Mouse (Mus musculus) layer of hippocampus, adult 9-10 months (tissue): ENCODE results near the gene Hbs1l.
"Not testable (repeated sequence)": the region's sequence is repeated elsewhere in the genome, so short reads cannot be mapped to it uniquely, and the experiment has no call there.

Experiments used
- DNase-seq: peaks from one replicate; pipeline ENCODE4 v3.0.0; 2022; ENCODE audit warnings: low spot score

The Hbs1l gene

DNA sequence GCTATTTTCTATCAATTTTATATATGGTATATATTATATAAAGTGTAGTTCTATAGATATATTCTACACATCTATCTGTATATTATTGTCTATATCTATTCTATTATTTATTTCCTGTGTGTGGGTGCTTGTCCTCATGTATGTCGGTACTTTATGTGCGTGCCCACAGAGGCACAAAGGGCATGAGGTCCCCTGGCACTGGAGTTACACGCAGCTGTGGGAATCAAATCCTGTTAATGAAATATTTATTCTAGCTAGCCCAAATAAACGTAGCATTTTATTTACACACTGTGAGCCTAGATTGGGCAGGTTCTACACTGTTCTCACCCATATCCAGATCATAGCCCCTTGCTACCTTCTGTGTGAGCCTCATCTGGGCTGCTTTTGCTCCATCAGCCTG, 63.3 kb downstream of the Hbs1l start:
- DNase-seq, result no peak

DNA sequence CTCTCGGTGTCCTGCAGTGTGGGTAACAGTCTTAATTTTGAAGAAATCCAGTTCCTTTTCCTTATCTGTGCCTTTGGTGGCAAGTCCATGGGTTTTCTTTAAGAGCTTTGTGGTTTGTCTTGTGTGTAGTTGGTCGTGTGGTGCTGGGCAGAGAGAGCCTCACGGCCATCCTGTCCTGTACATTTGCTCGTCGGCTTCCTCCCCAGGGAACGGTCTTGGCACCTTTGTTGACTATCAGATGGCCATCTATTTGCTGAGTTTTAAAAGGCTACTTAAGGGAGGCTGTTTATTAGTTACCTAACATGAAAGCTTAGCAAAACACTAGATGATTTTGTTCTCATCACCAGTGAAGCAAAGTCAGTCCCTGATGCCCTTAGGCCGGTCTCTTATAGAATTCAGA, 66.1 kb downstream of the Hbs1l start:
- DNase-seq, result no peak

- no peak for DNase-seq
Observed at GRCm38 (mm10) chr10:21363297-21363696, 67.5 kb downstream of the Hbs1l start.

DNA sequence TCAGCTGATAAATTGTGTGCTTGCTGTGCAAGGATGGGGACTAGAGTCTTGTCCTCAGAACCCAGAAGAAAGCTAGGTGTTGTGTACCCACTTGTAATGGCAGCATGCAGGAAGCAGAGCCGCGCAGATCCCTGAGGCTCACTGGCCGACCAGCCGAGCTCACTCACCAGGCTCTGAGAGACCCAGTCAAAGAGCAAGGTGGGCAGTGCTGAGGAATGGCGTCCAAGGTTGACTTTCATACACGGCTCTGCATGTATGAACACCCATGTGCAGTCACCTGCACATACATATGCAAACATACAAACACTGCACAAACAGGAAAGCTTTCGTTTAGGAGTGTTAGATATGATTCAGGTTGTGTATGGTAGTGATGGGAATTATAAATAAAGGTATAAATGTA, 69.2 kb downstream of the Hbs1l start:
- DNase-seq, result no peak

DNA sequence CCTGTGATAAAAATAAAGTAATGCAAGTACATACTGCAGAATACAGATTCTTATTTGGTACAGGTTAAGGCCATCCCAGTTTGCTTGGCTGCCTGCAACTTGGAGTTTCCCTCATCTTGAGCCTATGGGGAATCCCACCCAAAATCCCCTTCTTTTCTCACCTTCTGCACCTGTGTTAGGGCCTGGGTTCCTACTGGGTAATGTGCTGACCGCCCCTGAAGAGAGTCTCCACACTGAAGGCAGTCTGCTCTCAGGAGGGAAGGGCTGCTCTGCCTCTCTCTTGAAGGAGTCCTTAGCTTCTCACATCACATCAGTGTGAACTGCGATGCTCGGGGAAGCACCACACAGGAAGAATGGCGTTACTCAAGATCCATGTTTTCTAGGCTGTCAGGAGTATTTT, 70.1 kb downstream of the Hbs1l start:
- no peak for DNase-seq

- DNase-seq, result no peak
Observed at GRCm38 (mm10) chr10:21366471-21366870, 70.7 kb downstream of the Hbs1l start.

DNA sequence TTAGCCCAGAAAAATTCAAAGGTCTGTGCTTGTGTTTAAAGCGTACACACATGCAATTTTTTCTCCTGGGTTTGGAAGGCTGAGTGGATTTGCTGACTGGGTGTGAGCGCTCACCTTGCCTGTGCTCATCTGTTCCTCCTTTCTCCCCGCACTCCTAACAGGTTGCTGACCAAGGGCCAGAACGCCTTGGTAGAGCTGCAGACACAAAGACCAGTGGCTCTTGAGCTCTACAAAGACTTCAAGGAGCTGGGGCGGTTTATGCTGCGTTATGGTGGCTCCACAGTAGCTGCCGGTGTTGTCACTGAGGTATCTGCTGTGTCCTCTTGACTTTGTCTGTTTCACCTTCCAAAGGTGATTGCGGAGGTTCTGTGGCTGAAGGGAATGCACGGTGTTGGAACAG, 71.7 kb downstream of the Hbs1l start:
- DNase-seq, result no peak

DNA sequence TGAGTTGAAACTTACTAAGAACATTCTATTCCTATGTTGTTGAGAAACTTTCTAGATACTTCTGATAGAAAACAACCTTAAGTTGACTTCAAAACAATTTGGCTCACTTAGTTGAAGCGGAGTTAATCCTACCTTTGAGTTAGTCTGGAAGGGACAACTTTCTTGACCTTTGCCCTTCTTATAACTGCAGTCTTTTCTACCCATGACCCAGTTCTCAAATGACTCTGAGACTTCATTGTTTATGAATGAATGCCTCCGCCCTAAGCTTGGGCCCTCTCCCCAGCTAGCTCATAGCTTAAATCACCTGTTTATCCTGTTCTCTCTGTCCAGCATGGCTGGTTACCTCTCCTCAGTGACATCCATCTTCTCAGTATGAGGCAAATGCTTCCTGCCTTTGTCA, 73.8 kb downstream of the Hbs1l start:
- no peak for DNase-seq

- no peak for DNase-seq
Observed at GRCm38 (mm10) chr10:21372271-21372670, 76.5 kb downstream of the Hbs1l start.

GRCm38 (mm10) chr10:21376682-21377473, 81.1 kb downstream of the Hbs1l start, which contains the start of gene Aldh8a1:
Gene Aldh8a1 (plus strand): TSS chr10:21377291.
- DNase-seq, result no peak

DNA sequence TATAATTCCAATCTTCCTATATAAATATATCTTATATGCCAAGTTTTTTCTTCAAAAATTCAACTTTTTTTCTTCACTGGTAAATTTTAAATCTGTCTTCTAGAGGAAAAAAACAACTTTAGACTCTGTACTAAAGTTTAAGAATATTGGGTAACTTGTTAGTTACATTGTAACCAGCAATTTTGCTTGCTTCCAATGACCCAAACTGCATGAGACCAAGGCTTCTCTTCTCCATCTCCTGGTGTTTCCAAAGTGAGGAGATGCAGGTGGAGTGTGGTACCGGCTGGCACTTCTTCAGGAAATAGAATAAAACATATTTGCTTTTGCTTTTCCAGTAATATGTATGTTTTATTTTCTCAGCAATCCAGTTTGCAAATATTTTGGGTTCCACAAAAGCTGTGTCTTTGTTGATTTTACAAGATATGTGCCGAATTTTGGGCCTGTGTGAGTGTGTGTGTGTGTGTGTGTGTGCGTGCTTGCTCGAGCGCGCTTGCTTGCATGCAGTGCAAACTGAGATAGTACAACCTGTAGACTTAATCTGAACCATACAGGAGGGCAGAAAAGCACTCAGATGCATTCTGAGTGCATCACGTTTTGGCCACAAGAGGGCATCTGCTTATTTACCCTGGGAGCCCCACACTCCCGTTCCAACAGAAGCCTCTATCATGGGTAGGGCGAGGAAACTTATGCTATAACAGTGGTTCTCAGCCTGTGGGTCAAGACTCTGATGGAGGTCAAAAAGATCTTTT, 82.6 kb downstream of the Hbs1l start:
- DNase-seq, result no peak

GRCm38 (mm10) chr10:21382914-21383313, 87.1 kb downstream of the Hbs1l start:
- DNase-seq, result peak; percentile 88

DNA sequence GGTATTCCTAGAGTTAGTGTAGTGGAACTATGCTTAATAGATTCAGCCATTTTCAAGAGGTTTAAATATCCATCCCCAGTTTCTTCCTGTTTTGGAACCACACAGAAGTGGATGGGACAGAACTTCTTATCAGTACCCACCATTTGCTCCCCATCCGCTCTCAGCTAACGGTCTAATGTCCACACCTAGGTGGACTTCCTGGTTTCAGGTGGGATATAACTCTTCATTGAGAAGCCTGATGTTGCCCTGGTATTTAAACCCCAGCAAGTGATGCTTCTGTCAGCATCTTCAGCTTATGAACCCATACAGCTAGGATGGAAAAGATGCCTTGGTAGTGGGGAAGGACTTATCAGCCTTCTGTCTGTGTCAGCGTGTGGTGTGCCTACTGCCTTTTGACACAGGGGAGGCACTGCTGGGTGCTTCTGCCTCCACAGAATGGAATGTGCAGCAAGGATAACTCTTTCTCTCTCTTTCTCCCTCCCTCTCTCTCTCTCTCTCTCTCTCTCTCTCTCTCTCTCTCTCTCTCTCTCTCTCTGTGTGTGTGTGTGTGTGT, 89.4 kb downstream of the Hbs1l start:
- DNase-seq, result no peak

DNA sequence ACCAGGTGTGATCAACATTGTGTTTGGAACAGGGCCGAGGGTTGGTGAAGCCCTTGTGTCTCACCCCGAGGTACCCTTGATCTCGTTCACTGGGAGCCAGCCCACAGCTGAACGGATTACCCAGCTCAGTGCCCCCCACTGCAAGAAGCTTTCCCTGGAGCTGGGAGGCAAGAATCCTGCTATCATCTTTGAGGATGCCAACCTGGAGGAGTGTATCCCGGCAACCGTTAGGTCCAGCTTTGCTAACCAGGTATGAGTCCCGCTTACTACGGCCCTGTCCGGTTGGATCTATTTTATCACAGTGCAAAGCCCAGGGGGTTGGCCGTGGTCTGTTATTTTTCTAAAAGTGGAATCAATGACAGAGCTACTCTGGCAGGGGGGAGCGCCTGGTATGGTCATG, 93.3 kb downstream of the Hbs1l start:
- DNase-seq, result no peak

GRCm38 (mm10) chr10:21390440-21390839, 94.7 kb downstream of the Hbs1l start:
- no peak for DNase-seq

DNA sequence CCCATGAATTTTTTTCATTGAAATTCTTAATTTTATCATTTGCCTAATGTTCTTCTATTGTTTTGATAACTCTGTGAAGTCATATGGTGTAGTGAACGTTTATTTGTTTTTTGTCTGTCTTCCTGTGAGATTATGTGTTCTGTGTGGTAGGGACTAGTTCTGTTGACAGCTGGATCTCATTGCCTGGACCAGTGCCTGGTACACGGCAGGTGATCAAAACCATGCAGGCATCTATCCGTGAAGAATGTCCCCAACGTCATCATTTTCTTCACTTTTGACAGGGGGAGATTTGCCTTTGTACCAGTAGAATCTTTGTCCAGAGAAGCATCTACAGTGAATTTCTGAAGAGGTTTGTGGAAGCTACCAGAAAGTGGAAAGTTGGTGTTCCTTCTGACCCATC, 95.5 kb downstream of the Hbs1l start:
- DNase-seq, result no peak

DNA sequence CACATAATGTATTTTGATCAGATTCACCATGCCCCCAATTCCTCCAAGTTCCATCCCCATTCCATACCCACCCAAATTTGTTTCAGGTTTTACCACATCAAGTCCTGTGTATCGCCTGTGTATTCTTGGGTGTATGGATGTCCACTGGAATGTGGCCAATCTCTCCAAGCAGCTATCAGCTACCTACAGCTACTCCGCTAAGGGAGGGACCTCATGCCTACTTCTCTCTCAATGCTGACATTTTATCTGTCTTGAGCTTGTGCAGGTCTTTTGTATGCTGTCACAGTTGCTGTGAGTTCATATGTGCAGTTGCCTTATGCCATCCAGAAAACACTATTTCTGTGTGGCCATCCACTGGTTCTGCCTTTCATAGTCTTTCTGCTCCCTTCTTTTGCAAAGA, 97.6 kb downstream of the Hbs1l start:
- DNase-seq, result no peak

DNA sequence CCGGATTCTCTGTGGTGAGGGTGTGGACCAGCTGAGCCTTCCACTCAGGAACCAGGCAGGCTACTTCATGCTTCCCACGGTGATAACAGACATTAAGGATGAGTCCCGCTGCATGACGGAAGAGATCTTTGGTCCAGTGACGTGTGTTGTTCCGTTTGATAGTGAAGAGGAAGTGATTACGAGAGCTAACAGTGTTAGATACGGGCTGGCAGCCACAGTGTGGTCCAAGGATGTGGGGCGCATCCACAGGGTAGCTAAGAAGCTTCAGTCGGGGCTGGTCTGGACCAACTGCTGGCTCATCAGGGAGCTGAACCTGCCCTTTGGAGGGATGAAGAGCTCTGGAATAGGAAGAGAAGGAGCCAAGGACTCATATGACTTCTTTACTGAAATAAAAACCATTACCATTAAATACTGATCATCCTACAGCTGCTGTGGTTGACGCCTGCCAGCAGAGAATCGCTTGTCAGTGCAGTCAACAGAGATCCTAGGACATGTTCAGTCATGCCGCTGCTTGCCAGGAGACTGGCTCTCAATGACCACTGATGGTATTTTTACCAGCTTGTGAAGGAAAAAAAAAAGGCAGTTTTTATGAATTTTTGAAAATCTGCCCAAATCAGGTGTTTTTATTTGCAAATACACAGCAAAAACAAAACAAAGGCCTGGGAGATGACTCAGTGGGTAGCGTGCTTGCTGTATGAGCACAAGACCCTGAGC, 99.8 kb downstream of the Hbs1l start:
- no peak for DNase-seq

DNA sequence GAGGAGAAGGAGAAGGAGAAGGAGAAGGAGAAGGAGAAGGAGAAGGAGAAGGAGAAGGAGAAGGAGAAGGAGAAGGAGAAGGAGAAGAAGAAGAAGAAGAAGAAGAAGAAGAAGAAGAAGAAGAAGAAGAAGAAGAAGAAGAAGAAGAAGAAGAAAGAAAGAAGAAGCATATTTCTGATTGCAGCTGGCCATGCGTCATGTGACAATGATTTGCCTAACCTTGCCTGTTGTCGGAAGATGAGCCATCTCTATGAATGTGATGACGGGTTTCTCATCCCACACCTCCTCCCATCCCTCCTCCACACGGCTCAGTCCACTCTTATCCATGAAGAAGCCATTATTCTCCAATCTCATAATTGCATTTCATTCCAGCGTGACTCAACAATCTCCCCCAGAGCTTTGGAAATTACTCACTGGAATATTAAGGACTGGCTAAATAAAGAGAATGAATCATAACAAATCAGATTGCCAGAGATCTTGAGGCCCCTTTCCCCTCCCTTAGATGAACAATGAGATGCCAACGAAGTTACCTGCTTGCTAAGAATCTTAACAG, 103.2 kb downstream of the Hbs1l start:
- DNase-seq, result not testable (repeated sequence)

DNA sequence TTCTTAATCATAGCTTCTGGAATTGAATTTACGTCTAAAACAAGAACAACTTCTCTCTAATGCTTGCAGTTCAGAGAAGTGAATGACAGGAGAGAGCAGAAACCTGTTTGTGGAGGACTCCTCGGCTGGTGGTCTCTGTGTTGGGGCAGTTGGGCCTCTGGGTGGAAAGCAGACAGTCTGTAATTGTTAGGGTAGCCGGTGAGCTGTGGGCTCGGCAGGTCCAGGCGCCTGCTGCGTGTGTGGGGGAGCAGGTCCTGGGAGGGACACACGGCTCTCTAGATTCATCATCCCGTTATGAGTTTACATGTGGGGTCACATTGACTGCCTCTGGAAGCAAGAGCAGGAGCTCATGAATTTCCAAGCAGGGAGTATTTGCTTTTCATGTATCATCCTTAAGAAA, 103.8 kb downstream of the Hbs1l start:
- no peak for DNase-seq

- DNase-seq, result no peak
Observed at GRCm38 (mm10) chr10:21400031-21400430, 104.3 kb downstream of the Hbs1l start.

GRCm38 (mm10) chr10:21400453-21400852, 104.7 kb downstream of the Hbs1l start:
- no peak for DNase-seq
